Mouse (Mus musculus): ENCODE results near the gene Lgals3bp.

Gene Lgals3bp

GRCm38 (mm10) chr11:118423266-118423971 lies 21.5 kb upstream of the Lgals3bp start:
- DNase-seq (ENCODE audit: low read depth, low spot score): peak; percentile 77

GRCm38 (mm10) chr11:118420261-118420660 lies 18.4 kb upstream of the Lgals3bp start:
- DNase-seq (ENCODE audit: low read depth, low spot score): no peak

GRCm38 (mm10) chr11:118418834-118419504 lies 17.1 kb upstream of the Lgals3bp start, which contains the start of gene Cant1:
Gene Cant1, minus strand, starts transcription at chr11:118419086.
- DNase-seq (ENCODE audit: low read depth, low spot score): peak; percentile 96

- DNase-seq (ENCODE audit: low read depth, low spot score): no peak
Observed at GRCm38 (mm10) chr11:118418442-118418833, 16.5 kb upstream of the Lgals3bp start.

- no peak for DNase-seq (ENCODE audit: low read depth, low spot score)
Observed at GRCm38 (mm10) chr11:118417496-118417895, 15.6 kb upstream of the Lgals3bp start.

GRCm38 (mm10) chr11:118416046-118416445 lies 14.2 kb upstream of the Lgals3bp start:
- no peak for DNase-seq (ENCODE audit: low read depth, low spot score)

GRCm38 (mm10) chr11:118415630-118416029 lies 13.7 kb upstream of the Lgals3bp start:
- DNase-seq (ENCODE audit: low read depth, low spot score): no peak

- DNase-seq (ENCODE audit: low read depth, low spot score): no peak
Observed at GRCm38 (mm10) chr11:118414270-118414669, 12.4 kb upstream of the Lgals3bp start.

GRCm38 (mm10) chr11:118413055-118413454 lies 11.2 kb upstream of the Lgals3bp start:
- DNase-seq (ENCODE audit: low read depth, low spot score): no peak

- DNase-seq (ENCODE audit: low read depth, low spot score): no peak
Observed at GRCm38 (mm10) chr11:118412601-118413000, 10.7 kb upstream of the Lgals3bp start.

- no peak for DNase-seq (ENCODE audit: low read depth, low spot score)
Observed at GRCm38 (mm10) chr11:118411271-118411670, 9.4 kb upstream of the Lgals3bp start.

- no peak for DNase-seq (ENCODE audit: low read depth, low spot score)
Observed at GRCm38 (mm10) chr11:118410479-118410878, 8.6 kb upstream of the Lgals3bp start.

- DNase-seq (ENCODE audit: low read depth, low spot score): no peak
Observed at GRCm38 (mm10) chr11:118410073-118410444, 8.2 kb upstream of the Lgals3bp start.

GRCm38 (mm10) chr11:118409106-118410072 lies 7.5 kb upstream of the Lgals3bp start:
- DNase-seq (ENCODE audit: low read depth, low spot score): no peak

GRCm38 (mm10) chr11:118408051-118408740 lies 6.3 kb upstream of the Lgals3bp start:
- no peak for DNase-seq (ENCODE audit: low read depth, low spot score)

GRCm38 (mm10) chr11:118407318-118407910 lies 5.5 kb upstream of the Lgals3bp start:
- no peak for DNase-seq (ENCODE audit: low read depth, low spot score)

GRCm38 (mm10) chr11:118406521-118406920 lies 4.6 kb upstream of the Lgals3bp start:
- no peak for DNase-seq (ENCODE audit: low read depth, low spot score)

- DNase-seq (ENCODE audit: low read depth, low spot score): no peak
Observed at GRCm38 (mm10) chr11:118405311-118405710, 3.4 kb upstream of the Lgals3bp start.

GRCm38 (mm10) chr11:118403951-118404899 lies 2.3 kb upstream of the Lgals3bp start:
- no peak for DNase-seq (ENCODE audit: low read depth, low spot score)

- DNase-seq (ENCODE audit: low read depth, low spot score): no peak
Observed at GRCm38 (mm10) chr11:118403183-118403582, 1.3 kb upstream of the Lgals3bp start.
